Mouse (Mus musculus): Measurements from ENCODE around the gene Zfp773. TPM values are rescaled to one million over a fixed set of nuclear protein-coding genes. Genes with fewer than 3 reads are reported as not detected.
"Not testable (repeated sequence)": the region's sequence is repeated elsewhere in the genome, so short reads cannot be mapped to it uniquely, and the experiment has no call there.

The Zfp773 gene
- 1.1 and 1.2 TPM in 2 replicates for polyA plus RNA-seq (2015; fragmentation: Nextera tagmentation; extraction: Ambion mirVana)

- Histone ChIP-seq H3K9ac (ENCODE audit: low read length) (peak within 1 kb of the TSS; percentile 63), H3K27ac (ENCODE audit: low read length) (no peak within 1 kb of the TSS), H3K4me3 (ENCODE audit: low read length) (peak within 1 kb of the TSS; percentile 64), H3K9me3 (replicated peaks; ENCODE audit: control insufficient read depth, low read length) (no peaks in the 10 kb centered on the region), H3K27me3 (ENCODE audit: control insufficient read depth, insufficient read depth, low read length) (no peaks in the 10 kb centered on the region), H3K4me1 (ENCODE audit: control insufficient read depth, insufficient read depth, low read length) (peaks cover 2% of the 10 kb centered on the region; the same call in 1 of the 2 replicates), H3K36me3 (ENCODE audit: control insufficient read depth, insufficient read depth) (no peaks in the 10 kb centered on the region), H3K4me2 (ENCODE audit: low read depth, low read length) (peak within 1 kb of the TSS; percentile 64)
- 7% methylated on average over 16 of the region's 16 CpGs for WGBS
- ATAC-seq (replicated peaks; ENCODE audit: extremely low read depth, insufficient read depth, low FRiP score), result peak; percentile 97
Measured at GRCm38 (mm10) chr7:7136379-7136866, at the start of gene Zfp773. Gene Zfp773 (minus strand): TSS chr7:7136755.

GRCm38 (mm10) chr7:7185897-7186296 lies 49.3 kb upstream of the Zfp773 start:
- no peaks in the 10 kb centered on the region for H3K27me3 ChIP-seq (ENCODE audit: control insufficient read depth, insufficient read depth, low read length)
- H3K27ac ChIP-seq (ENCODE audit: low read length), result no peak overlapping the region
- H3K4me1 ChIP-seq (ENCODE audit: control insufficient read depth, insufficient read depth, low read length), result no peaks in the 10 kb centered on the region; the same call in 1 of the 2 replicates
- H3K36me3 ChIP-seq (ENCODE audit: control insufficient read depth, insufficient read depth), result peaks cover 18% of the 10 kb centered on the region
- ATAC-seq (replicated peaks; ENCODE audit: extremely low read depth, insufficient read depth, low FRiP score), result no peak
- H3K9me3 ChIP-seq (replicated peaks; ENCODE audit: control insufficient read depth, low read length), result no peaks in the 10 kb centered on the region
- no peak overlapping the region for H3K9ac ChIP-seq (ENCODE audit: low read length)
- H3K4me3 ChIP-seq (ENCODE audit: low read length), result no peak overlapping the region
- 79% methylated on average over 1 of the region's 1 CpGs for WGBS
- no peak overlapping the region for H3K4me2 ChIP-seq (ENCODE audit: low read depth, low read length)

GRCm38 (mm10) chr7:7171227-7172147 lies 34.9 kb upstream of the Zfp773 start, which contains the start of gene Zfp418:
Gene Zfp418 (plus strand): TSS chr7:7171330.
- Histone ChIP-seq H3K9me3 (replicated peaks; ENCODE audit: control insufficient read depth, low read length) (no peaks in the 10 kb centered on the region), H3K4me3 (ENCODE audit: low read length) (peak within 1 kb of the TSS; percentile 93), H3K27me3 (ENCODE audit: control insufficient read depth, insufficient read depth, low read length) (no peaks in the 10 kb centered on the region), H3K36me3 (ENCODE audit: control insufficient read depth, insufficient read depth) (peaks cover 11% of the 10 kb centered on the region), H3K9ac (ENCODE audit: low read length) (peak within 1 kb of the TSS; percentile 90), H3K27ac (ENCODE audit: low read length) (no peak within 1 kb of the TSS), H3K4me2 (ENCODE audit: low read depth, low read length) (peak within 1 kb of the TSS; percentile 93), H3K4me1 (ENCODE audit: control insufficient read depth, insufficient read depth, low read length) (peaks cover 4% of the 10 kb centered on the region)
- peak; percentile 97 for ATAC-seq (replicated peaks; ENCODE audit: extremely low read depth, insufficient read depth, low FRiP score)
- WGBS, result 2% methylated on average over 26 of the region's 26 CpGs

GRCm38 (mm10) chr7:7145991-7146608 lies 9.5 kb upstream of the Zfp773 start:
- Histone ChIP-seq H3K9me3 (replicated peaks; ENCODE audit: control insufficient read depth, low read length) (peaks cover 4% of the 10 kb centered on the region; the same call in 1 of the 2 replicates), H3K4me1 (ENCODE audit: control insufficient read depth, insufficient read depth, low read length) (no peaks in the 10 kb centered on the region), H3K27me3 (ENCODE audit: control insufficient read depth, insufficient read depth, low read length) (no peaks in the 10 kb centered on the region), H3K36me3 (ENCODE audit: control insufficient read depth, insufficient read depth) (no peaks in the 10 kb centered on the region), H3K4me2 (ENCODE audit: low read depth, low read length) (no peak overlapping the region), H3K27ac (ENCODE audit: low read length) (no peak overlapping the region), H3K4me3 (ENCODE audit: low read length) (no peak overlapping the region), H3K9ac (ENCODE audit: low read length) (no peak overlapping the region)
- 87% methylated on average over 15 of the region's 15 CpGs for WGBS
- no peak for ATAC-seq (replicated peaks; ENCODE audit: extremely low read depth, insufficient read depth, low FRiP score)

GRCm38 (mm10) chr7:7144215-7144614 lies 7.7 kb upstream of the Zfp773 start:
- no peak overlapping the region for H3K4me3 ChIP-seq (ENCODE audit: low read length)
- H3K4me2 ChIP-seq (ENCODE audit: low read depth, low read length), result no peak overlapping the region
- H3K27ac ChIP-seq (ENCODE audit: low read length), result no peak overlapping the region
- H3K4me1 ChIP-seq (ENCODE audit: control insufficient read depth, insufficient read depth, low read length), result no peaks in the 10 kb centered on the region
- ATAC-seq (replicated peaks; ENCODE audit: extremely low read depth, insufficient read depth, low FRiP score), result no peak
- H3K9me3 ChIP-seq (replicated peaks; ENCODE audit: control insufficient read depth, low read length), result peaks cover 4% of the 10 kb centered on the region; the same call in 1 of the 2 replicates
- H3K36me3 ChIP-seq (ENCODE audit: control insufficient read depth, insufficient read depth), result no peaks in the 10 kb centered on the region
- no peaks in the 10 kb centered on the region for H3K27me3 ChIP-seq (ENCODE audit: control insufficient read depth, insufficient read depth, low read length)
- H3K9ac ChIP-seq (ENCODE audit: low read length), result no peak overlapping the region
- 75% methylated on average over 1 of the region's 1 CpGs for WGBS

- ATAC-seq (replicated peaks; ENCODE audit: extremely low read depth, insufficient read depth, low FRiP score), result no peak
- no peak overlapping the region for H3K4me3 ChIP-seq (ENCODE audit: low read length)
- WGBS, result 67% methylated on average over 8 of the region's 8 CpGs
Measured at GRCm38 (mm10) chr7:7132751-7133150, 3.8 kb downstream of the Zfp773 start.

GRCm38 (mm10) chr7:7130491-7131124 lies 5.9 kb downstream of the Zfp773 start:
- H3K9ac ChIP-seq (ENCODE audit: low read length); H3K27ac ChIP-seq (ENCODE audit: low read length); H3K36me3 ChIP-seq (ENCODE audit: control insufficient read depth, insufficient read depth); H3K4me2 ChIP-seq (ENCODE audit: low read depth, low read length); H3K27me3 ChIP-seq (ENCODE audit: control insufficient read depth, insufficient read depth, low read length); ATAC-seq (replicated peaks; ENCODE audit: extremely low read depth, insufficient read depth, low FRiP score); H3K4me1 ChIP-seq (ENCODE audit: control insufficient read depth, insufficient read depth, low read length); H3K9me3 ChIP-seq (replicated peaks; ENCODE audit: control insufficient read depth, low read length); H3K4me3 ChIP-seq (ENCODE audit: low read length): not testable (repeated sequence)
- 92% methylated on average over 14 of the region's 15 CpGs for WGBS

More at GRCm38 (mm10) chr7:7132751-7133150, 3.8 kb downstream of the Zfp773 start:
- Histone ChIP-seq H3K27ac (ENCODE audit: low read length) (no peak overlapping the region), H3K9me3 (replicated peaks; ENCODE audit: control insufficient read depth, low read length) (no peaks in the 10 kb centered on the region), H3K36me3 (ENCODE audit: control insufficient read depth, insufficient read depth) (no peaks in the 10 kb centered on the region), H3K27me3 (ENCODE audit: control insufficient read depth, insufficient read depth, low read length) (no peaks in the 10 kb centered on the region), H3K4me1 (ENCODE audit: control insufficient read depth, insufficient read depth, low read length) (peaks cover 2% of the 10 kb centered on the region; the same call in 1 of the 2 replicates), H3K9ac (ENCODE audit: low read length) (no peak overlapping the region), H3K4me2 (ENCODE audit: low read depth, low read length) (no peak overlapping the region)

- 50% methylated on average over 6 of the region's 6 CpGs for WGBS
- no peak overlapping the region for H3K27ac ChIP-seq (ENCODE audit: low read length)
- no peaks in the 10 kb centered on the region for H3K27me3 ChIP-seq (ENCODE audit: control insufficient read depth, insufficient read depth, low read length)
- peak overlapping the region; percentile 44; the same call in 1 of the 2 replicates for H3K9ac ChIP-seq (ENCODE audit: low read length)
- ATAC-seq (replicated peaks; ENCODE audit: extremely low read depth, insufficient read depth, low FRiP score), result no peak
- H3K4me1 ChIP-seq (ENCODE audit: control insufficient read depth, insufficient read depth, low read length), result peaks cover 6% of the 10 kb centered on the region; the same call in 1 of the 2 replicates
- peak overlapping the region; percentile 72 for H3K4me3 ChIP-seq (ENCODE audit: low read length)
- no peaks in the 10 kb centered on the region for H3K9me3 ChIP-seq (replicated peaks; ENCODE audit: control insufficient read depth, low read length)
- peak overlapping the region; percentile 51 for H3K4me2 ChIP-seq (ENCODE audit: low read depth, low read length)
- peaks cover 14% of the 10 kb centered on the region; the same call in 1 of the 2 replicates for H3K36me3 ChIP-seq (ENCODE audit: control insufficient read depth, insufficient read depth)
Measured at GRCm38 (mm10) chr7:7121602-7121980, 15.0 kb downstream of the Zfp773 start.
